Mouse (Mus musculus) urinary bladder, postnatal 25 days (tissue): ENCODE measurements around the gene Kcnh1.

Source experiments
- DNase-seq: peaks from one replicate; pipeline ENCODE4 v3.0.0; 2022; ENCODE audit warnings: low spot score

Kcnh1 gene

DNA sequence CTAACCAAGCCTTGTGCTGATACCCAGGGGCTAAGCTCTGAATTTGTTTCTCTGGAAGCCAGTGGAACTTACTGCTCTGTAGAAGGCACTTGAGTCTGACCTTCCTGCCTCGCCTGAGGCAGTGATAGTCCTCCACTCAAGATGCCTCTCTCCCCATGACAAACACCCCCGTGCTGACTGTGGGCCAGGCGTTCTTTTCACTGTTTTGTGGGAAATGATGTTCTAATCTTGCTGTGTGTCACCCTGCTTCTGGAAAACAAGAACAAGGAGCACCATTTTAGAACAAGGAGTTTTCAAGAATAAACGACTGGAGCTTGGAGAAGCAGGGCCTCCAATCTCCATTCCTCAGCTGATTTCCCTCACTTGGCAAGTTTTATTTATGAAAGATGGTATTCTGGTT lies 273.2 kb downstream of the Kcnh1 start:
- DNase-seq = no peak

DNA sequence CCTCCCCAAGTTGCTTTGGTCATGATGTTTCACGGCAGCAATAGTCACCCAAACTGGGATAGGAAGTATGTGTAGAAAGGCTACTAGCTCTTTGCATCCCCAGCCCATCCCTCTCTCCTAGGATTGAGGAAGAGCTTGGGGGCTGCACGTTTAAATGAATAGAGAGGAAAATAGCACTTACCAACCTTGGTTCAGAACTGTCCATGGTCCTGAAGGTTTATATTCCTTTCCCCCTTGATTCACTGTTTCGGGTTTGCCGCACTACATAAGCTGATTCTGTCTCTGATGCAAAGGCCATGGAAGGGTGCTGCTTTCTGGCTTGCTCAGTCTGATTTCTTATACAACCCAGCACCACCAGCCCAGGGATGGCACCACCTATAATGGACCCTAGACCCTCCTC lies 281.8 kb downstream of the Kcnh1 start:
- no peak for DNase-seq

DNA sequence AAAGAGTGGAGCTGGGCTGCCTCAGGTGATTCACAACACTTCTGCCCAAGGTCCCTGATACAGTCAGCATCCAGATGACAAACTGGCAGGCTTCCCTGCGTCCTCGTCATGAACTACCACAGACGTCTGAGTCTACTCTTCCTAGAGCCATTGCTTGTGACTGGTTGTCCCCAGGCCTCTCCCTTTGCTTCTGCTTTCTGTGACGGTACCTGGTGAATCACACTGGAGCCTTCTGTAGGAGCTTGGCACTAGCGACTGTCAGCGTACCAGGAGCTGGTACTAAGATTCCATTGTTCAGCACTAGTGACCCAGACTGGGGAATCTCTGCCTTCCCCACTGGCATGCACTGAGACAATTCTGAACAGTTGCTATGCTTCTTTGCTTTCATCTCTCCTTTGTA lies 282.6 kb downstream of the Kcnh1 start:
- no peak for DNase-seq

DNA sequence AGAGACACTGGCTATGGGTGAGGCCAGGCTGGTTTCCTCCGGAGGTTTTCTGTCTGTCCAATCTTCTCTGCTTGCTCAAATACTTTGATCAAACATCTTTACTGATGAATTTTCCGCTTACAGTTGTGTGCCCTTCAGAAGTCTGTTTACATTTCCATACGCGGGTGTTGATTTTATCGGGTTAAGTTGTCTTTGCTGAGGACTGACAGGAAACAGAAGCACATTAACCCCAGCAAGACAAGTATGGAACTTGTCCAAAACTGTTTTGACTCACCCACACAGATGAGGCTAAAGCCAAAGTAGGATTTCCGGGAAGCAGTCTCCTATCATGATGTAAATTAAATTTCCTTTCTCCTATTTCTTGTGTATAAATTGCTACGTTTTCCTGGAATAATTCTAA lies 286.1 kb downstream of the Kcnh1 start:
- no peak for DNase-seq

DNA sequence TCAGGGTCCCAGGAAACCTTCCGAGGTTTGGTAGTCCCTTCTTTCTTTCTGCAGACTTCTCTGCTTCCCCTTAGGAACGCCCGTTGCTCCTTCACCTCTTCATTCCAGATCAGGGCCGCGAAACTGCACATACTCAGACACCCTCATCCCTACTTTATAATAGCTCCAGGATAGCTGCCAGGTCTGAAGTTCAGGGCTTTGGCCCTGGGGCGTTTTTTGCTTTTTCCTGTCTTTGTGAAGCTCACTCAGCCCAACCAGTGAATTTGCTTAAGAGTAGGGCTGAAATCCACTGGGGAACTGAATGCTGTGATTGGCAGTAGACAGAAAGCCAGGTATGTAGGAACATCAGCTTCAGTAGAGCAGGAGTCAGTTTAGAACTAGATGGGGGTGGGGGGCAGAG lies 287.0 kb downstream of the Kcnh1 start:
- no peak for DNase-seq

DNA sequence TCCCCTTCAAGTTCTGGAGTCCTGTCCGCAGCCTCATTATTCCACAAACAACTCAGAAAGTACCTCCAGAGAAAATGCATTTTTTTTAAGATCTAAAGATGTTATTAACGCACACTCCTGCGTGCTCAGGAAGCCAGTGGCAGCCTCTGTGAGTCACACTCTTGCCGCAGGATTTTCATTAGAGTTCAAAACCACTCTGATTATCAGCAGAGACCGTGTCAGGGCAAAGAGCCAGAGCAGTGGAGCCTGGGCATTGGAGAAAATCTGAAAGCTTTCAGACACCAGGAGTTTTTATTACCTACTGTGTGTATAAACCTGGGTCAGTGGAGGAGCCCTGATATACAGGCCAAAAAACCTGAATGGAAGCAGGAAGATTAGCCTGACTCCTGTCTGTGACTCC lies 287.6 kb downstream of the Kcnh1 start:
- DNase-seq = no peak

DNA sequence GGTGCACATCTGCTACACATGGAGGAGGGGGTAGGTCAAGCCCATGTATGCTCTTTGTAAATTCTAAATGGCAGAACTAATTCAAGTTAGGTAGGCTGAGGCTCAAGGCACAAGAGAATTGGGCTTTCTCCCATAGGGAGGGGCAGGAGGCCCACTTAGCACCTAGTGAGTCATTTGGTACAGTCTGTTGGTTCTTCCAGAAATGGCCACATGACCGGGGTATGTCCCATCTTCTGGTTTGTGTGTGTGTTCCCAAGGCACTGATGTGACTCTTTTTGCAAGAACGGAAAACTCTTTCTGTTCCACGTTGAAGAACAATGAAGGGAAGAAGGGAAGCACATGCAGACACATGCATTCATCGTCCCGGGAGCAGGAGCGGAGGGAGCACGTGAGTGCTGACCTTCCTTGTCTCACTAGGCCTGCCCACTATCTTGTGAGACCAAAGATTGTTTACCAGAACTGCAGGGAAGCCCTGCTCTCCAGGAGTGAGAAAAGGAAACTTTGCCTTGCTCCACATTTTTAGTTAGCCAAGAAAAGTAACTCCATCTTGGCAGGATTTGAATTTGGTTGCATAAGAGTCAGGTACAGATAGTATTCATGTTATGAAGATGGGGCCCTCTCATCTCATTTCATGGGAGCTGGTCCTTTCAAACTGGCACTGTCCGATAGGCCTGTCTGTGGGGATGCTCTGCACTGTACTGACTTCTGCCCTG lies 289.7 kb downstream of the Kcnh1 start:
- DNase-seq = no peak

DNA sequence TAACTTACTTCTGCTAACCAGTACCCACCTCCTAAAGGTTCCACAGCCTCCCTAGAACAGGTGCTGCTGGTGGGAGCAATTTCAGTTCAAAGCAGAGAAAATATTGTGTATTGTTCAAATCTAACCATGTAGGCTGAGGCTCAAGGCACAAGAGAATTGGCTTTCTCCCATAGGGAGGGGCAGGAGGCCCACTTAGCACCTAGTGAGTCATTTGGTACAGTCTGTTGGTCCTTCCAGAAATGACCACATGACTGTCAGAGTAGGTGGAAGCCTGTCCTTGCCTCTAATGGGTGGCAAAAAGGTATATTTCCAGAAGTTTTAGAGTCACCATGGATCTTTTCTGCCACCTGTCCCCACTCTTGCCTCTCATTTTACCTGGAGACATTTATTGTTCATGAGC lies 290.9 kb downstream of the Kcnh1 start:
- no peak for DNase-seq

DNA sequence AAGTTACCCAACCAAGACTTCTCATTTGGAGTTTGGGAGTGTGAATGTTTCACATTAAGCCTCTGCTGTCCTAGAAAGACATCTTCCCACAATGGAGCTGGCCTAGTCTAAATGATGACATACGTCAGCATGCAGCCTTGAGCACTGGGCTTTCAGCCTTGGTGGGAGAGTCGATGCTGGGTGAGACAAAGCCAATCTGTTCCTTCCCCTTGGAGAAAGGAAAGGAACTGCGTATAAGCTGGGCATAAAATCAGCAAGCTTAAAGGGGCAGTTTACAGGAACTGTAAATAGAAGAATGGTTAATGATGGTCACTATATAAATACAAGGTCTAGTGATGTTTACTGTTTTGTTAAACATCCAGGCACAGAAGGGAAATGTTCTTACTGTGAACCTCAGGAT lies 294.5 kb downstream of the Kcnh1 start:
- DNase-seq = no peak

DNA sequence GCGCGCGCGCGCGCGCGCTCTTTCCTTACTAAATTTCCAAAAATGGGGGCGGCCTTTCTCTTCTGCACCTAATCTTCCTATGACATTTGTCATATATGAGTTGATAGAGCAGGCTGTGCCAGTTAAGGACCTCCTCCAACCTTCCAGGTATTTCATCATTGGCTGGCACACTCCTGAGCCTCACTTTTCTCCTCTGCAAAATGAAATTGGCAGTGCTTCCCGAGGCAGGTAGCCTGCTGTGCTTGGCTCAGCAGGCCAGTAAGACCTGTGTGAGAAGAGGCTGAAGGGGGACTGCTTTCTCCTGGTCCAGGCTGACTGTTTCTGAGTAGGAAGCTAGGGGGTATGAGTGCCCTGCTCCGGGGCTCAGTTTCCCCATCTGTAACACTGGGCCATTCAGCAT lies 297.0 kb downstream of the Kcnh1 start:
- no peak for DNase-seq

DNA sequence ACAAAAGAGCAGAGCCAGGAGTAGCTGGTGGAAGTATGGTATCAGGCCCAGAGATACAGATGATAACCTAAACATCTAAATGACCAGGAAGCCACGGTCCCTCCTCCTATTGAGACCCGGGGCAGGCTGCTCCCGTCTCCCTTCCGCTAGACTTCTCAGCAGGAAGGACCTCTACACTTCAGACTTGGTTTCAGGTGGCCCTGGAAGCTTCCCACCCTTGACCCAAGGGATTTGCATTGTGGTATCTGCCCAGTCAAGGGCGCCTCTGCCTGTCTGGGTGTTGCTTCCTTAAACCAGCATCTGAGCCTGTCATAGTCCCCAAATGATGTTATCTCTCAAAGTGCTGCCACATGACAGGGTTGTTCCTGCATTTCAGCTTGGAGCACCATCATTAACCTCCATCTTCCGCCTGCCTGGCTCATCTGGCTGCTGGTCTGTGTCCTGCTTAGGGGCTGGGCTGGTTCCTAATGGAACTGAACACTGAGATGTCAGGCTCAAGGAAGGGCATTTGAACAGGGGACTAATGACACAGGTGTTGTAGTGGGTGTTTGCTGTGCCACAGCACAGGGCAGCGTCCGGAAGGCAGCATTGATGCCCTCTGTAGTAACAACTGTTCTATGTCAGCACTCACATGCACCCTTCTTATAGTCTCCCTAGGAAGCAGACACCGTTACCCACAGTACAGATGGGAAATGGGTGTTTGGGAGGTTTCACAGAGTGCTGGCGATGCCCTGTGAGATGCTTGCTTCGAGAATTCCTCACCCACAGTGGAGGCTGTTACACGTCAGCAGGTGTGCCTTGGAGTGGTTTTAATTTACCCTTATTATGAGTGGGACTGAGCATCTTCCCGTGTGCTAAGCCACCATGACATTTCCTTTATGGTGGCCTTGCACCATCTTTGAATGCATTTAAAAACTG lies 299.6 kb downstream of the Kcnh1 start:
- no peak for DNase-seq

DNA sequence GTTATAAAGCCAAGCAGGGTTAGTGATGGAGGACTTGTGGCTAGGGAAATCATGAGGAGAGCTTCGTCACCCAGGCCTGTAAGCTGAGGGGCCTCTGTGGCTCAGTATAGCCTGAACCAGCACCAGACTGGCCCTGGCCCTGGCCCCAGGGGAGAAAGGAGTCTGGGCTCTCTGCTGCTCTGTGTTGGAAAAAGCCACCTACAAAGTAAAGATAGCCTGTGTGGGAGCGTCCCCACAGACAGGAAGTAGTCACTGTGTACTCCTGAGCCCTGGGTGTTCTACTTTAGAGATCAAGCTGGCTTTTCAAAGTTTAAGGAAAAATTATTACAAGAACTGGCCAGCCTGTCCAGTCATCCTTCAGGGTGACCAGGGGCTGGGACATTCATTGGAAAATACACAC lies 306.9 kb downstream of the Kcnh1 start:
- DNase-seq = no peak

DNA sequence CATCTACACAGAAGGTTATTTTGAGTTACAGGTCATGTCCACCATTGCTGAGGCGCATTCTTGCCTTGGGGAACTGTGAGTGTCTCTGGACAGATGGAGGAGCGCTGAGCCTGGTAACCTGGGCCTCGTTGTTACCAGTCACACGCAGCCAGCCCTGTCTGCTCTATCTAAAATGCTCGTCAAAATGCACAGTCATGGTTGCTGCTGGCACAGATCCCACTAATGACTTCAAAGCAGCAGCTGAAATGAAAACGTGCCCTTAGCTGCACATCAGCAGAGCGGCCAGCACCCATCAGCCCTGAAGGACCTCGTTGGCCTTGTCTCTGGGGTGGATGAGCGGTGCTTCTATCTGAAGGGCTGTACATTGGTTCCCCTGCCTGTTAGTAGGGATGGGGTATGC lies 311.4 kb downstream of the Kcnh1 start:
- no peak for DNase-seq

DNA sequence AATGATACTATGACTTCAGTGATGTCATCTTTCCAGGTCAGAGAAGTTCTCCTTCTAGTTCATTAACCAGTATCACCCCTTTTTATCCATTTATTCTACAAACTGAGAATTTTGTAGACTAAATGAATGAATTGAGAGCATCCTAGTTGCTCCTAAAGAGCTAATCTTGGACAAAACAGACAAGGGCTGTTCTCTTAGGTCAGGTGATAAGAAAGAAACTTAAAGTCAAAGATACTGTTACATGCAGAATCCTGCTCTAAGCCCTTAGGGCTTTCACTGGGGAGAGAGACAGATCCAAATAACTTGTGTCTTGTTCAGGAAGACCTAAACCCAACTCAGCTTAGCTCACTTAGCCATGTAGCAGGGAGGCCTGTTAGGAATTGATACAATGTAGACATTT lies 312.3 kb downstream of the Kcnh1 start:
- no peak for DNase-seq

DNA sequence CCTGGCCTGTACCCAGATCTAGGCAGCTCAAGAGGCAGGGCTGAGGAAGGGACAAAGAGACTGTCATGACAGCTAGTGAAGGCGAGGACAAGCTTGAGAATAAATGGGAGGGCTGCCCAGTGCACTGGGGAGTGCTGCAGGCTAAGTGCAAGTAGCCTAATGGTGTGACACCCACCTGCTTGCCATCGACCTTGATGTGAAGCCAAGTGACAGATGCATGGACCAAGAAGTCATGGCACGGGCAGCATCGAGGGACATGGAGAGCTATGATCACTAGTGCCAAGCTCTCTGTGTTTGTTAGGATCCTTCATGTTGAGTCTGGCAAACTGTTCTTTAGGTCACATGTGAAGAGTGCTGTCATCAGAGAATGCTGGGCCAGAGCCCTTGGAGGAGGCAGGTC lies 313.1 kb downstream of the Kcnh1 start:
- DNase-seq = no peak

DNA sequence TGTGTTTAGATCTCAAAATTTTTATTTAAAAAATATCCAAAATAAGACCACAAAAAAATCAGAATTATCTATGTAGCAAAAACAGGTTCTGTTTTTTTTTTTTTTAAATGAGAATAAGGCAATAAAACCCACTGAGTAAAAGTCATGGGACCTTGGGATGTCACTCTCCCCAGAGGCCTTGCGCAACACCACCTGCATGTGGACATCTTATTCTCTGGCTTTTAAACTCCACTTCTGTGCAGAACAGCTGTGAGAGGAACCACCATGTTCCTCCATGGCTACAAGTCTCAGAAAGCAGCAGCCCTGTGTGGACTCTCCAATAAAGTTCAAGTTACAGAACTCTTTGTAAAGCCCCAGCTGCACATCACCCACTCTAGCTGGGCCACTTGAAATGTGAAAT lies 322.2 kb downstream of the Kcnh1 start:
- DNase-seq = no peak

DNA sequence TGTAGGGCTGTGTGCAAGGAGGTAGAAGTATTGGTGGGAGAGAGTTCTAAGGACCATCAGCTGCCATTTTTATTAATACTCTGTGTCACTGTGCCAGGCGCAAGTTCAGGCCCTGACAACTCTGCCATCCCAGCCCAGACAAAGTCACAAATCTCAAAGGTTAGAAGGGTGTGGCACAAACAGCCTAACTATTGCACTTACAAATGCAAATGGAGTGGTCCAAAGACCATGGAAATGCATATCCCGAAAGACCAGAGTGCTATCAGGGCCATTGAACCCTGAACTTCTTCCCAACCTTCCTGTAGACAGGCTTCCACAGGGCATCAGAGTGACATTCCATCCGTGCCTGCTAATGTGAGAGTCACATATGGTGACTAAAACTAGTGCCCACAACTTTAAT lies 324.8 kb downstream of the Kcnh1 start:
- DNase-seq = no peak

DNA sequence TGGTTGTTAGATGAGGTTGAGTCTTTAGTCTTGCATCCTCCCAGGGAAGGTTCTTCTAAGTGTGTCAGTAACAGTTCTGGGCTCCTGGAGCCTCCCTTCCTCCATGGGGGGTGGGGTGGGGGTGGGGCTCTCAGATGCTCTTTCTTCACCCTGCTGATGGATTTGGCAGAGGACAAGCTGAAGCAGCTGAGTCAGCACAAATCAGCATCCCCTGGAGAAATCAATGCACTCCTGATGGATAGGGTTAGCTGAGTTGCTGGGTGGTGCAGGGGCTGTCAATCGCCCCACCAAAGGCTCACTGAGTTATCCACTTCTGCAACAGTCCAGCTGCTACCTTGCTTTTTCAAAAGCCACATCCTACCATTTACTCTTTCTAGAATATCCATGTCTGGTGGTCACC lies 329.1 kb downstream of the Kcnh1 start:
- DNase-seq = no peak

DNA sequence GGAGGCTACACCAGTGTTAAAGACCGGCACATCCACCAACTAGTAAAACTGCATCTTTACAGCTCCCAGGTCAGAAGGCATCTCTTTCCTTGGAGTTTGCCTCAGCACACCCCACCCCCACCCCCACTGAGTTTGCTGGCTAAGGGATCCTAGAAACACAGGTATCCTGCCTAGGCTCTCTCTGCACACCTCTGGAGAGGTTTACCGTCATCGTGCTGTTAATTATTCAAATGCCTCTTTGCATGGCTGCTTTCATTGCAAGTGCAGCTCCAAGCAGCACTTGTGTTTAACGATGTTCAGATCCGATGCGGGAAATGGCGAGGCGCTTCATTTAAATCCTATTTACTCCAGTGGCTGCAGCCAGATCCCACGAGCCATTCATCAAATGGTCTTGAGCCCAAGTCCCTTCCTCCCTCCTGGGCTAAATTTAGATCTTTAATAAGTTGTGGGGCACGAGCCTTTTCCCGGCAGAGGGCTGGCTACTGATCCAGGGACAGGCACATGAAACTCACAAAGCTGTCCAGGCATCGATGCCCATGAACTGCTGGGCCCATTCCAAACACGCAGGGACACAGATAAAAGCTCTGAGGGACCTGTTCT lies 330.4 kb downstream of the Kcnh1 start:
- no peak for DNase-seq

DNA sequence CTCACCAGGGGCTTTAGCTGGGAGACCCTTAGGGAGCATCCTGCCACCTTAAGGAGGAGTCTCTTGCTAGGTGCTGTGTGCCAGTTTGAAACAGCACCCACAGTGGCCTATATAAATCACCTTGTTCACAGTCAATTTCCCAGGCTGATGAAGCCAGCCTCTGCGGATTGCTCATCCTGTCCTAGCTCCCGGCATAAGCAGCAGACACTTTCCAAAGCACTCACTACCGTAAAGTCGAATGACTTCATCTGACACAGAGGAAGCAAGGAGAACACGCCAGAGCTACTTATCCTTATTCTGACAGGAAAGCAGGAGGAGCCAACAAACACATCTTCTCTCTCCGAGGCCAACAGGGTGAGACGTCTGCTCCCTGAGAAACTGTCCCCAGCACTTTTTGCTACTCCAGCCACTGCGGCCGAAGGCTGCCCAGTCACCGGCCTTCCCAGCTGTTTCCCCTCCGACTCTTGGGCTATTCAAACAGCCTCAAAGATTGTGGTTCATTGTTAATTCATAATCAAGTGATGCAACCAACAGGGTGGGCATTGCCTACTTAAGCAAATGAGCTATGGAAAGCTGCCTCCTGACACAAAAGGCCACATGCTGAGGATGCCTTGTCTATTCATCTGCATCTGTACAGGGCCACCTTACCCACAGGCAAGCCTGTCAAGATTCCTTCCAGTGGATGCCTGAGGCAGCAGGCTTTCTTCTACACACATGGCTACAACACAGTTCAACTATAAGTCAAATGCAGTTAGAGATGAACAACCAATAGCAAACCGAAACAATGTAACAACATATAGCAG lies 332.0 kb downstream of the Kcnh1 start:
- DNase-seq = no peak

DNA sequence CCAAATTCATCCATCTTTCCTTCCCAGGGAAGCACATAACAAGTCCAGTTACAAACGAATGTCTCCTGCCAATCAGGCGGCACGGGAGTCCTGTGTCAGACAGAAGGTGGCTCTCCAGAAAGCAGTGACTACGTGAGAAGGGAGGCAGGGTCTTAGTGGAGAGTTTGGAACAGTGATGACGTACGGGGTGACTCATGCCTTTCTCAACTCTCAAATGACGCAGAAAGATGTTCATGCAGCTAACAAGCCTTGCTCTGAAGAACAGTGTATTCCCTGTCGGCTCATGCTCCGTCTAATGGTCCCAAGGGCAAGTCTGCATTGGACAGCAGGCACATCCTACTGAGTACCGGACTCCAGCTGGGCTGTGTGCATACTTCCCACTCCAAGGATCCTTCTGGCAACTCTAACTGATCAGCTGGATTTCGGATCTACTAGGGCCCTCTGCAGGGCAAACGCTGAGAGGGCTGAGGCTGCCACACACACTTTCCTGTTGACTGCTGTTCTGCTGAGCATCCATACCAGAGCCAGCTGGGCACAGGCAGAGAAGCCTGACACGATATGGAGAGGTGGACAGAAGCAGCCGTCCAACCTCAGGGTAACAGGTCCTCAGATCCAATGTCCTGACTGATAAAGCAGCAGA lies 335.3 kb downstream of the Kcnh1 start:
- no peak for DNase-seq
